Comparison of ENCODE assay signal across 19 mouse cellular contexts in the genomic region with DNA sequence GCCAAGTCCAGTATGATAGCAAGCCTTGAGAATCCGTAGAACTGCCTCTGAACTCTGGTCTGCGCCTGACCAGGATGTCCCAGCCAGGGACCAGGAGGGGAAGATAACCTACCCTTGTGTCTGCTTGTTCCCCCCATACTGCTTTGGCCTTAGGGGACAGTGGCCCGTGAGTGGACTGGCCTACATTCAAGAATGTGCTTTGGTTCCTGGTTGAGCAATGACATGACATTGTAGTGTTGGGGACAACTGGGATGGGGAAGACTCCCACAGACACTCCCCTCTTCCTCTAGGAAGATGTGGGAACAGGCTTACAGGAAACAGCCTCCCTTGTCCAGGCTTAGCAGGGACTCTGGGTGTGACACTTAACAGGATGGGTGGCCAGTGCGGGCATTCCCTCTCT. TPM values are rescaled to one million over a fixed set of nuclear protein-coding genes. Genes with fewer than 3 reads are reported as not detected.
DNase-seq lines count a peak whose midpoint lies in the region; ATAC-seq and TF ChIP-seq lines count a peak whose summit lies in the region.
"Had no signal": no experiment of that assay in that cellular context is flagged by ENCODE, and none has a peak within 500 bp of the region (broad histone marks: within the 10 kb centered on the region; RNA-seq: fewer than 3 reads in every experiment).

No protein-coding gene starts in this region.

- H3K9ac ChIP-seq in heart, postnatal 0 days (replicated peaks; ENCODE audit: low read depth, low read length) = no peak overlapping the region
- H3K9ac ChIP-seq: hindbrain, embryonic 12.5 days; midbrain, embryonic 12.5 days; neural tube, embryonic 13.5 days had no signal

- H3K4me1 ChIP-seq in heart, postnatal 0 days (ENCODE audit: control insufficient read depth, insufficient read depth) = peaks cover 23% of the 10 kb centered on the region

- TF ChIP-seq EP300 in heart, postnatal 0 days (IDR thresholded peaks at IDR 0.05; ENCODE audit: low read depth) = peak; percentile 66; the same call in 1 of the 2 replicates

- H3K27ac ChIP-seq in gastrocnemius, adult 2 months = peak overlapping the region; percentile 84
- peak overlapping the region; percentile 81 for H3K27ac ChIP-seq in heart, postnatal 0 days (ENCODE audit: low read depth)
- H3K27ac ChIP-seq: forebrain, embryonic 10.5 days; hindbrain, embryonic 12.5 days; layer of hippocampus, adult 2 months; macrophage; midbrain, embryonic 12.5 days; neural tube, embryonic 13.5 days had no signal

- 43% methylated on average over 4 of the region's 4 CpGs for WGBS in heart, postnatal 0 days

- intact Hi-C loops in gastrocnemius, adult 2 months (cut with DNase I) = loop anchor here (5.0 to 10.0 kb wide), 2 partner anchors 120 to 367 kb away; partner anchors contain the start of gene Gm5134
- intact Hi-C loops in gastrocnemius, postnatal 36 days (cut with DNase I) = loop anchor here (1.0 to 5.0 kb wide), 4 partner anchors 48 to 361 kb away; no protein-coding TSS in a partner anchor

- H3K9me3 ChIP-seq in heart, postnatal 0 days (replicated peaks; ENCODE audit: control insufficient read depth, low read length) = no peaks in the 10 kb centered on the region
- H3K9me3 ChIP-seq: forebrain, embryonic 10.5 days; hindbrain, embryonic 12.5 days; midbrain, embryonic 12.5 days; neural tube, embryonic 13.5 days had no signal

- no peaks in the 10 kb centered on the region for H3K36me3 ChIP-seq in heart, postnatal 0 days (replicated peaks; ENCODE audit: control insufficient read depth, insufficient read depth, low read length)
- H3K36me3 ChIP-seq: forebrain, embryonic 10.5 days; hindbrain, embryonic 12.5 days; midbrain, embryonic 12.5 days; neural tube, embryonic 13.5 days had no signal

- no peak overlapping the region for H3K4me3 ChIP-seq in gastrocnemius, adult 2 months
- H3K4me3 ChIP-seq in heart, postnatal 0 days (ENCODE audit: low read depth, low read length) = no peak overlapping the region
- H3K4me3 ChIP-seq: forebrain, embryonic 10.5 days; hindbrain, embryonic 12.5 days; layer of hippocampus, adult 2 months; midbrain, embryonic 12.5 days; neural tube, embryonic 13.5 days had no signal

- TF ChIP-seq CTCF in gastrocnemius, adult 2 months (IDR thresholded peaks at IDR 0.05) = no peak
- no peak for TF ChIP-seq CTCF in heart, postnatal 0 days (IDR thresholded peaks at IDR 0.05; ENCODE audit: low read depth)

- no peak for DNase-seq in gastrocnemius, adult 2 months
- no peak for DNase-seq in gastrocnemius, postnatal 36 days
- peak; percentile 32 for DNase-seq in kidney, postnatal 14 days
- no peak for DNase-seq in kidney, adult 8-10 months
- DNase-seq in MN1 (ENCODE audit: low spot score) = peak; percentile 28
- peak; percentile 73 for DNase-seq in heart, postnatal 0 days (ENCODE audit: low spot score)
- no peak for DNase-seq in urinary bladder, postnatal 10 days (ENCODE audit: low spot score)
- DNase-seq: cerebellum, postnatal 10 days; liver; retina, postnatal 1 day; thymus, adult 2 months had no signal

- H3K4me2 ChIP-seq in heart, postnatal 0 days (ENCODE audit: low read depth, low read length) = no peak overlapping the region
- H3K4me2 ChIP-seq: hindbrain, embryonic 12.5 days; midbrain, embryonic 12.5 days; neural tube, embryonic 13.5 days had no signal

- peak; percentile 48 for ATAC-seq in heart, postnatal 0 days (ENCODE audit: insufficient read depth, low read depth)
- ATAC-seq in erythroid progenitor cell, adult 5-6 weeks (replicated peaks; ENCODE audit: low FRiP score, poor library complexity, severe bottlenecking) = no peak

- 0 out of 2 replicates have a peak, but pooled peaks cover 7% of the 10 kb centered on the region for H3K27me3 ChIP-seq in heart, postnatal 0 days (ENCODE audit: control insufficient read depth, insufficient read depth, low read length)

RNA-seq across cellular contexts. Expression of gene Ggt5, which starts 1.4 kb away (rescaled TPM):
- 1 to 10 TPM; 2.9 to 4.6 TPM for total RNA-seq in gastrocnemius, adult 2 months (2021)
- total RNA-seq in gastrocnemius, postnatal 36 days (2021) = 1 to 10 TPM; 3.0 to 5.2 TPM
- 17.8 and 53.4 TPM in 2 replicates for total RNA-seq in heart, postnatal 0 days (2014; rRNA removed; ENCODE audit: low replicate concordance)
- 6.7 and 7.6 TPM in 2 replicates for polyA plus RNA-seq in heart, postnatal 0 days (2015; fragmentation: Nextera tagmentation; extraction: Ambion mirVana)
- 1.1 TPM in 1 of 2 replicates, not detected in the other for total RNA-seq in erythroid progenitor cell, adult 5-6 weeks (2015; ENCODE audit: low replicate concordance)
- total RNA-seq in erythroid progenitor cell, adult 5-6 weeks (2017; ENCODE audit: low replicate concordance) = 0.39 TPM in 1 of 2 replicates, not detected in the other
- total RNA-seq: MEL had no signal

RNA-seq across cellular contexts. Expression of gene Ggt1, which starts 26.4 kb away (rescaled TPM):
- total RNA-seq in gastrocnemius, adult 2 months (2021) = not detected
- under 1 TPM in 1 of 2 experiments, not detected in 1; 0.33 TPM for total RNA-seq in gastrocnemius, postnatal 36 days (2021)
- 0.81 TPM in 1 of 2 replicates, not detected in the other for total RNA-seq in heart, postnatal 0 days (2014; rRNA removed; ENCODE audit: low replicate concordance)
- 0.29 and 0.37 TPM in 2 replicates for polyA plus RNA-seq in heart, postnatal 0 days (2015; fragmentation: Nextera tagmentation; extraction: Ambion mirVana)
- not detected in 2 replicates for total RNA-seq in erythroid progenitor cell, adult 5-6 weeks (2015; ENCODE audit: low replicate concordance)
- total RNA-seq in erythroid progenitor cell, adult 5-6 weeks (2017; ENCODE audit: low replicate concordance) = not detected in 2 replicates
- polyA plus RNA-seq: macrophage had no signal

RNA-seq across cellular contexts. Expression of gene Lrrc75b, which starts 27.7 kb away (rescaled TPM):
- total RNA-seq in gastrocnemius, adult 2 months (2021) = under 1 TPM; 0.11 to 0.15 TPM
- total RNA-seq in gastrocnemius, postnatal 36 days (2021) = under 1 TPM; 0.20 to 0.64 TPM
- total RNA-seq in heart, postnatal 0 days (2014; rRNA removed; ENCODE audit: low replicate concordance) = 0.23 and 2.9 TPM in 2 replicates
- polyA plus RNA-seq in heart, postnatal 0 days (2015; fragmentation: Nextera tagmentation; extraction: Ambion mirVana) = 0.81 and 0.83 TPM in 2 replicates
- total RNA-seq in erythroid progenitor cell, adult 5-6 weeks (2015; ENCODE audit: low replicate concordance) = not detected in 2 replicates
- not detected in 2 replicates for total RNA-seq in erythroid progenitor cell, adult 5-6 weeks (2017; ENCODE audit: low replicate concordance)
- total RNA-seq: MEL had no signal
- polyA plus RNA-seq: macrophage had no signal

RNA-seq across cellular contexts. Expression of gene Susd2, which starts 56.0 kb away (rescaled TPM):
- 1 to 10 TPM; 1.0 to 2.4 TPM for total RNA-seq in gastrocnemius, adult 2 months (2021)
- 1 to 10 TPM in 1 of 2 experiments, under 1 TPM in 1; 0.99 to 1.4 TPM for total RNA-seq in gastrocnemius, postnatal 36 days (2021)
- total RNA-seq in heart, postnatal 0 days (2014; rRNA removed; ENCODE audit: low replicate concordance) = 6.1 and 7.9 TPM in 2 replicates
- polyA plus RNA-seq in heart, postnatal 0 days (2015; fragmentation: Nextera tagmentation; extraction: Ambion mirVana) = 3.6 and 4.1 TPM in 2 replicates
- 2.5 and 3.4 TPM in 2 replicates for total RNA-seq in erythroid progenitor cell, adult 5-6 weeks (2015; ENCODE audit: low replicate concordance)
- 2.1 and 2.3 TPM in 2 replicates for total RNA-seq in erythroid progenitor cell, adult 5-6 weeks (2017; ENCODE audit: low replicate concordance)

Comparison
In these comparisons a context has a peak if more than half of its experiments do, and no peak if none do; other contexts are left out.
1. DNase-seq: peak in kidney, postnatal 14 days (single experiment), MN1 (single experiment) and heart, postnatal 0 days (single experiment); none in gastrocnemius, adult 2 months (single experiment), gastrocnemius, postnatal 36 days (0 of 2), kidney, adult 8-10 months (0 of 2) and urinary bladder, postnatal 10 days (single experiment).